Mouse (Mus musculus) E14TG2a.4 (cell line): ENCODE measurements around the gene Ovol3.

Experiments used
- CTCF ChIP-seq: conservative IDR thresholded peaks from 2 replicates; pipeline ENCODE4 v1.5.1; 2014; ENCODE audit warnings: low read length
- POU5F1 ChIP-seq: IDR thresholded peaks from 2 replicates; pipeline ENCODE4 v1.6.1; 2014; ENCODE audit warnings: low read length, borderline replicate concordance

DNA sequence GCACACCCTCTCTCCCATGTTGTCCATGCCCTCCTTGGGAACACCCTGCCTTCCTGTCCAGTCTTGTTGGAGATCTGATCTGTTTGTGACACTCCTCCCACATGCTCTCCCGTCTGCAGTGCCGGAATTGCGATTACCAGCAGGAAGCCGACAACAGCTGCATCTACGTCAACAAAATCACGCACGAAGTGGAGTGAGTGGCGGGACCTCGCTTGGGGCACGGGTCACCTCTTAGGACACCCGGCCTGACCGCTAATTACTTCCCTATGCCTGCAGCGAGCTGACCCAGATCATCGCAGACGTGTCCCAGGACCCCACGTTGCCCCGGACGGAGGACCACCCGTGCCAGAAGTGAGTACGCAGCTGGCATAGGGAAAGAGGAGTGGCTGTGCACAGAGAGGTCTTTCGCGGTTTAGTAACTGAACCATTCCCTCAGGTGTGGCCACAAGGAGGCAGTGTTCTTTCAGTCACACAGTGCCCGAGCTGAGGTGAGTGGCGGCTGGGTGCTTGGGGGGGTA lies 2.8 kb downstream of the Ovol3 start:
- TF ChIP-seq CTCF, result peak; percentile 34; the same call in 1 of the 2 replicates
- no peak for TF ChIP-seq POU5F1
